Mouse (Mus musculus): Measurements from ENCODE around the gene Gamt. TPM values are rescaled to one million over a fixed set of nuclear protein-coding genes. Genes with fewer than 3 reads are reported as not detected.
A peak's percentile ranks its signal among the peaks of the same experiment; 100 is the strongest.

Gamt gene
- polyA plus RNA-seq, 1 experiment, result 0.82 TPM

DNA sequence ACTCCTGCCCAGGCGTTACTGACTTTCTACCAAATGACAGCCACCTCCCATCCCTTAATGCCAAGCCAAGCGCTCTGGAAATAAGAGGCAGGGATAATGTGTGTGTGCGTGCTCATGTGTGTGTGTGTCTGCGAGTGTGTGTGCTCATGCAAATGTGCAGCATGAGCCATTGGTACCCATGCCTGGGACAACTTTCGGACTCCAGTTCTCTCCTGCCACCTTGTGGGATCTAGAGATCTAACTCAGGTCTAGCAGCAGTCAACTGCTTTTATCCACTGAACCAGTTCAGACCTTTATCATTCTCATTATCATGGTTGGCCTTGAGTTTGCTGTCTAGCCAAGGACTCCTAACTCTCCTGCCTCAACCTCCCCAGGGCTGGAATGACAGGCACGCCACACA lies 13.0 kb downstream of the Gamt start:
- Histone ChIP-seq H3K4me3 (ENCODE audit: low read depth, low read length) (0 out of 2 replicates have a peak overlapping the region, but pooled peaks have one; percentile 15), H3K27me3 (ENCODE audit: control insufficient read depth, insufficient read depth, low read length, poor library complexity, severe bottlenecking) (no peaks in the 10 kb centered on the region)
- TF ChIP-seq POLR2A (IDR thresholded peaks at IDR 0.05; ENCODE audit: insufficient read depth, low read length) (no peak), CTCF (IDR thresholded peaks at IDR 0.05; ENCODE audit: low read depth, low read length) (peak; percentile 38), EP300 (IDR thresholded peaks at IDR 0.05; ENCODE audit: insufficient read depth, low read depth, low read length) (no peak)

GRCm38 (mm10) chr10:80245600-80245999 lies 15.2 kb downstream of the Gamt start:
- TF ChIP-seq POLR2A (IDR thresholded peaks at IDR 0.05; ENCODE audit: insufficient read depth, low read length), result no peak
- TF ChIP-seq EP300 (IDR thresholded peaks at IDR 0.05; ENCODE audit: insufficient read depth, low read depth, low read length), result no peak
- TF ChIP-seq CTCF (IDR thresholded peaks at IDR 0.05; ENCODE audit: low read depth, low read length), result peak; percentile 65
- no peak overlapping the region for H3K4me3 ChIP-seq (ENCODE audit: low read depth, low read length)
- H3K4me1 ChIP-seq (ENCODE audit: control insufficient read depth, insufficient read depth, low read length), result peaks cover 1% of the 10 kb centered on the region

More for the DNA sequence above, 13.0 kb downstream of the Gamt start:
- peaks cover 1% of the 10 kb centered on the region for H3K4me1 ChIP-seq (ENCODE audit: control insufficient read depth, insufficient read depth, low read length)
- H3K36me3 ChIP-seq (ENCODE audit: control insufficient read depth, insufficient read depth, low read length, poor library complexity, severe bottlenecking), result 0 out of 2 replicates have a peak, but pooled peaks cover 8% of the 10 kb centered on the region
- H3K9me3 ChIP-seq (replicated peaks; ENCODE audit: control insufficient read depth, insufficient read depth, low read length, poor library complexity, severe bottlenecking), result no peaks in the 10 kb centered on the region
- H3K27ac ChIP-seq (ENCODE audit: insufficient read depth, low read length), result no peak overlapping the region
- H3K9ac ChIP-seq (ENCODE audit: low read depth, poor library complexity, severe bottlenecking), result no peak overlapping the region

GRCm38 (mm10) chr10:80244791-80245399 lies 15.9 kb downstream of the Gamt start:
- H3K4me1 ChIP-seq (ENCODE audit: control insufficient read depth, insufficient read depth, low read length), result peaks cover 1% of the 10 kb centered on the region
- TF ChIP-seq POLR2A (IDR thresholded peaks at IDR 0.05; ENCODE audit: insufficient read depth, low read length) (no peak), CTCF (IDR thresholded peaks at IDR 0.05; ENCODE audit: low read depth, low read length) (no peak), EP300 (IDR thresholded peaks at IDR 0.05; ENCODE audit: insufficient read depth, low read depth, low read length) (no peak)
- H3K9ac ChIP-seq (ENCODE audit: low read depth, poor library complexity, severe bottlenecking), result no peak overlapping the region
- no peak overlapping the region for H3K4me3 ChIP-seq (ENCODE audit: low read depth, low read length)
- H3K9me3 ChIP-seq (replicated peaks; ENCODE audit: control insufficient read depth, insufficient read depth, low read length, poor library complexity, severe bottlenecking), result no peaks in the 10 kb centered on the region
- H3K36me3 ChIP-seq (ENCODE audit: control insufficient read depth, insufficient read depth, low read length, poor library complexity, severe bottlenecking), result peaks cover 19% of the 10 kb centered on the region; the same call in 1 of the 2 replicates
- H3K27ac ChIP-seq (ENCODE audit: insufficient read depth, low read length), result no peak overlapping the region
- H3K27me3 ChIP-seq (ENCODE audit: control insufficient read depth, insufficient read depth, low read length, poor library complexity, severe bottlenecking), result no peaks in the 10 kb centered on the region

More at GRCm38 (mm10) chr10:80245600-80245999, 15.2 kb downstream of the Gamt start:
- H3K9me3 ChIP-seq (replicated peaks; ENCODE audit: control insufficient read depth, insufficient read depth, low read length, poor library complexity, severe bottlenecking), result no peaks in the 10 kb centered on the region
- no peaks in the 10 kb centered on the region for H3K27me3 ChIP-seq (ENCODE audit: control insufficient read depth, insufficient read depth, low read length, poor library complexity, severe bottlenecking)
- H3K9ac ChIP-seq (ENCODE audit: low read depth, poor library complexity, severe bottlenecking), result no peak overlapping the region
- H3K27ac ChIP-seq (ENCODE audit: insufficient read depth, low read length), result no peak overlapping the region
- peaks cover 14% of the 10 kb centered on the region; the same call in 1 of the 2 replicates for H3K36me3 ChIP-seq (ENCODE audit: control insufficient read depth, insufficient read depth, low read length, poor library complexity, severe bottlenecking)

DNA sequence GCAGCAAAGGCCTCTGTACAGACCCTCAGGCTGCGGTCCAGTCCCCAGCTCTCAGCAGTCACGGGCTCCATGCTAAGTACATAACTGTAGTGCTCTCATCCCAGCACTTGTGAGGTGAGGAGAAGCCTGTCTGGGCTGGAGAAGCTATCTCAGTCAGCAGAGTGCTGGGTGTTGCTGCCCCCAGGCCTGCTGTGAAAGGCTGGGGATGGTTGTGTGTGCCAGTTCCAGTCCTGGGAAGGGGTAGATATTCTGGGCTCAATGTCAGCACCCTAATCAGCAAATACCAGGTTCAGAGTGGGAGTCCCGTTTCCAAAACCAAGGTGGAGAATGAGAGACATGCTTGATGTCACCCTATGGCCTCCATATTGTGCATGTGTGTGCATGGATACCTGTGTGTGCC lies 18.2 kb downstream of the Gamt start:
- H3K27me3 ChIP-seq (ENCODE audit: control insufficient read depth, insufficient read depth, low read length, poor library complexity, severe bottlenecking), result no peaks in the 10 kb centered on the region
- H3K9ac ChIP-seq (ENCODE audit: low read depth, poor library complexity, severe bottlenecking), result no peak overlapping the region
- H3K4me3 ChIP-seq (ENCODE audit: low read depth, low read length), result no peak overlapping the region
- no peak overlapping the region for H3K27ac ChIP-seq (ENCODE audit: insufficient read depth, low read length)
- TF ChIP-seq POLR2A (IDR thresholded peaks at IDR 0.05; ENCODE audit: insufficient read depth, low read length) (no peak), EP300 (IDR thresholded peaks at IDR 0.05; ENCODE audit: insufficient read depth, low read depth, low read length) (no peak), CTCF (IDR thresholded peaks at IDR 0.05; ENCODE audit: low read depth, low read length) (no peak)
- peaks cover 26% of the 10 kb centered on the region for H3K36me3 ChIP-seq (ENCODE audit: control insufficient read depth, insufficient read depth, low read length, poor library complexity, severe bottlenecking)
- no peaks in the 10 kb centered on the region for H3K9me3 ChIP-seq (replicated peaks; ENCODE audit: control insufficient read depth, insufficient read depth, low read length, poor library complexity, severe bottlenecking)
- H3K4me1 ChIP-seq (ENCODE audit: control insufficient read depth, insufficient read depth, low read length), result no peaks in the 10 kb centered on the region

- H3K4me1 ChIP-seq (ENCODE audit: control insufficient read depth, insufficient read depth, low read length), result no peaks in the 10 kb centered on the region
- peaks cover 29% of the 10 kb centered on the region for H3K36me3 ChIP-seq (ENCODE audit: control insufficient read depth, insufficient read depth, low read length, poor library complexity, severe bottlenecking)
- H3K9me3 ChIP-seq (replicated peaks; ENCODE audit: control insufficient read depth, insufficient read depth, low read length, poor library complexity, severe bottlenecking), result no peaks in the 10 kb centered on the region
- no peak overlapping the region for H3K9ac ChIP-seq (ENCODE audit: low read depth, poor library complexity, severe bottlenecking)
- H3K27ac ChIP-seq (ENCODE audit: insufficient read depth, low read length), result no peak overlapping the region
- H3K27me3 ChIP-seq (ENCODE audit: control insufficient read depth, insufficient read depth, low read length, poor library complexity, severe bottlenecking), result no peaks in the 10 kb centered on the region
- H3K4me3 ChIP-seq (ENCODE audit: low read depth, low read length), result no peak overlapping the region
- TF ChIP-seq EP300 (IDR thresholded peaks at IDR 0.05; ENCODE audit: insufficient read depth, low read depth, low read length), result no peak
- no peak for TF ChIP-seq CTCF (IDR thresholded peaks at IDR 0.05; ENCODE audit: low read depth, low read length)
- TF ChIP-seq POLR2A (IDR thresholded peaks at IDR 0.05; ENCODE audit: insufficient read depth, low read length), result no peak
Measured at GRCm38 (mm10) chr10:80242088-80242487, 18.7 kb downstream of the Gamt start.

DNA sequence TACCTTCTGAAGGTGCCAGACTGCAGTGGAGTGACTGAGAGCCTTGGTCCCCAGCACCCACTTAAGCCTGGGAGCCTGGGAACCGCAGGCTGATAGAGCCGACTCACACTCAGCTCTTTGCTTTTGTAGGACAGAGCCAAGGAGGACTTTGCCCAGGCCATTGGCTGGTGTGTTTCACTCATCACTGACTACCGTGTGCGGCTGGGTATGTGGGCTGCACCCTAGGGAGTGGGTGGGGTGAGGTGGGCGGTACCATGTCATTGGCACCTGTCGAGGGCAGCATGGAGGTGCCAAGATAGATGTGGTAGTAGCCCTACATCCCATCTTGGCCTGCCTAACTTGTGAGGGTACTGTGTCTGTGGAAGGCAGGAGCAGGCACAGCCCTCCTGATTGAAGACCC lies 21.0 kb downstream of the Gamt start:
- H3K27me3 ChIP-seq (ENCODE audit: control insufficient read depth, insufficient read depth, low read length, poor library complexity, severe bottlenecking), result no peaks in the 10 kb centered on the region
- no peak overlapping the region for H3K4me3 ChIP-seq (ENCODE audit: low read depth, low read length)
- no peak overlapping the region for H3K9ac ChIP-seq (ENCODE audit: low read depth, poor library complexity, severe bottlenecking)
- H3K4me1 ChIP-seq (ENCODE audit: control insufficient read depth, insufficient read depth, low read length), result no peaks in the 10 kb centered on the region
- no peak overlapping the region for H3K27ac ChIP-seq (ENCODE audit: insufficient read depth, low read length)
- peaks cover 38% of the 10 kb centered on the region for H3K36me3 ChIP-seq (ENCODE audit: control insufficient read depth, insufficient read depth, low read length, poor library complexity, severe bottlenecking)
- no peaks in the 10 kb centered on the region for H3K9me3 ChIP-seq (replicated peaks; ENCODE audit: control insufficient read depth, insufficient read depth, low read length, poor library complexity, severe bottlenecking)
- TF ChIP-seq CTCF (IDR thresholded peaks at IDR 0.05; ENCODE audit: low read depth, low read length) (no peak), POLR2A (IDR thresholded peaks at IDR 0.05; ENCODE audit: insufficient read depth, low read length) (no peak)

All from ES-Bruce4 (cell line).